Mouse (Mus musculus) adrenal gland, postnatal 14 days (tissue): ENCODE measurements around the gene 1700029I15Rik. TPM values are rescaled to one million over a fixed set of nuclear protein-coding genes. Genes with fewer than 3 reads are reported as not detected.

Experiments
- DNase-seq: peaks from one replicate; pipeline ENCODE4 v3.0.0; 2021; ENCODE audit warnings: mixed read lengths
- microRNA-seq, 2 experiments: library from miRNA; unstranded; fragments of <30 nt; microRNA quantifications; one replicate each; pipeline ENCODE4 v1.2.0; 2021
- total RNA-seq: library from RNA; stranded (reverse); gene quantifications from 2 replicates; pipeline ENCODE4 v1.2.3, GENCODE M21; 2021

Gene 1700029I15Rik
- total RNA-seq, 1 experiment from 2014 or later, result 9.6 TPM

GRCm38 (mm10) chr2:92427882-92428281, 45.5 kb downstream of the 1700029I15Rik start:
- DNase-seq, result peak; percentile 87

- no peak for DNase-seq
Observed at GRCm38 (mm10) chr2:92430089-92430488, 47.8 kb downstream of the 1700029I15Rik start.

GRCm38 (mm10) chr2:92430723-92431541, 48.6 kb downstream of the 1700029I15Rik start:
- DNase-seq, result peak; percentile 73

- DNase-seq, result no peak
Observed at GRCm38 (mm10) chr2:92431611-92432179, 49.4 kb downstream of the 1700029I15Rik start.

GRCm38 (mm10) chr2:92432299-92433295, 50.3 kb downstream of the 1700029I15Rik start:
- peak; percentile 81 for DNase-seq

- DNase-seq, result peak; percentile 99
Observed at GRCm38 (mm10) chr2:92433578-92434374, 51.4 kb downstream of the 1700029I15Rik start, which contains the start of gene Cry2. Gene Cry2 (minus strand): TSS chr2:92434043.

GRCm38 (mm10) chr2:92434375-92434745, 52.0 kb downstream of the 1700029I15Rik start:
- peak; percentile 31 for DNase-seq

GRCm38 (mm10) chr2:92435023-92435422, 52.7 kb downstream of the 1700029I15Rik start:
- DNase-seq, result no peak

Small RNA genes within 50 kb of the gene (microRNA-seq; reads per million reads assigned to microRNA genes)
- gene Mir7000, result 0 reads per million in 2 experiments

Other genes starting within 250 kb of the 1700029I15Rik start
- gene Pex16, start 7.9 kb upstream of the 1700029I15Rik start, total RNA-seq, result 117 and 129 TPM in 2 replicates
- gene Large2, start 7.7 kb upstream of the 1700029I15Rik start, total RNA-seq, result 1.6 and 2.7 TPM in 2 replicates
- gene Mapk8ip1, start 18.7 kb downstream of the 1700029I15Rik start, total RNA-seq, result 21.2 and 22.8 TPM in 2 replicates
- gene Cry2, start 51.5 kb downstream of the 1700029I15Rik start, total RNA-seq, result 31.8 and 37.3 TPM in 2 replicates
- gene Slc35c1, start 78.0 kb downstream of the 1700029I15Rik start, total RNA-seq, result 15.6 and 19.5 TPM in 2 replicates
- gene Chst1, start 217.2 kb downstream of the 1700029I15Rik start, total RNA-seq, result 9.6 and 13.7 TPM in 2 replicates